Mouse (Mus musculus) layer of hippocampus, postnatal 36 days (tissue): ENCODE measurements around the gene Olfr584. TPM values are rescaled to one million over a fixed set of nuclear protein-coding genes. Genes with fewer than 3 reads are reported as not detected.

Experiments used
- DNase-seq, 2 experiments: peaks; one replicate each; pipeline ENCODE4 v3.0.0; 2022
- total RNA-seq, 2 experiments: library from RNA; stranded (reverse); gene quantifications; 2 replicates each; pipeline ENCODE4 v1.2.3; 2021

The Olfr584 gene
- total RNA-seq = not detected

GRCm38 (mm10) chr7:103081585-103081984, at the start of gene Olfr584:
Gene Olfr584 (plus strand): TSS chr7:103081885.
- no peak for DNase-seq

GRCm38 (mm10) chr7:103037724-103038123, 44.0 kb upstream of the Olfr584 start, which contains the start of gene Olfr582:
Gene Olfr582 (plus strand): TSS chr7:103038024.
- DNase-seq = no peak

DNA sequence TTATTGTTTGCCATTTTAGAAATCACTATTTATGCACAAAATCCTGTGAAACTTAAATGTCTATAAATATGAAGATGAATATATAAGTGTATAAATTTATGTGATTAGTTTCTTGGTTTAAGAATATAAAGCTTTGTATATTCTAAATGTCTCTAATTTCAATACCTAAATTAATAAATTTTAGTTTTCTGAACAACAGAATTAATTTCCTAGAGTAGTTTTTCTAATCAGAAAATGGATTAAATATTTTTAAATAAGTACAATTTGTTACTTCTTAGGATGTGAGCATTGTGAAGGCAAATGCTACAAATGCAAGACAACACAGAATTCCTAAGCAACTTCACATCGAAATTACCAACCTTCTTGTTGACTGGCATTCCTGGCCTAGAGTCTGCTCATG, 30.7 kb upstream of the Olfr584 start, which contains the start of gene Olfr583:
TSS of gene Olfr583 (plus strand) at position 301 of the 400 bp plus-strand sequence.
- no peak for DNase-seq

GRCm38 (mm10) chr7:103097420-103097819, 15.7 kb downstream of the Olfr584 start, which contains the start of gene Olfr585:
Gene Olfr585 (plus strand): TSS chr7:103097720.
- no peak for DNase-seq

- no peak for DNase-seq
These were observed 37.7 kb downstream of the Olfr584 start for GRCm38 (mm10) chr7:103119406-103119805.

GRCm38 (mm10) chr7:103125538-103125937, 43.9 kb downstream of the Olfr584 start, which contains the start of gene Olfr586:
Gene Olfr586 (minus strand): TSS chr7:103125638.
- DNase-seq = no peak

Other genes starting within 250 kb of the Olfr584 start
- gene Olfr566, start 223.1 kb upstream of the Olfr584 start, total RNA-seq = not detected
- gene Olfr568, start 204.8 kb upstream of the Olfr584 start, total RNA-seq = not detected
- not detected for gene Olfr569, start 191.0 kb upstream of the Olfr584 start, total RNA-seq
- gene Olfr570, start 187.3 kb upstream of the Olfr584 start, total RNA-seq = not detected
- gene Olfr571, start 164.3 kb upstream of the Olfr584 start, total RNA-seq = not detected
- gene Olfr572, start 157.5 kb upstream of the Olfr584 start, total RNA-seq = not detected
- gene Olfr573-ps1, start 139.3 kb upstream of the Olfr584 start, total RNA-seq = not detected
- not detected for gene Olfr574, start 133.4 kb upstream of the Olfr584 start, total RNA-seq
- gene Olfr575, start 123.1 kb upstream of the Olfr584 start, total RNA-seq = not detected
- gene Olfr576, start 119.2 kb upstream of the Olfr584 start, total RNA-seq = not detected
- gene Olfr577, start 105.9 kb upstream of the Olfr584 start, total RNA-seq = not detected
- gene Olfr578, start 92.6 kb upstream of the Olfr584 start, total RNA-seq = not detected
- gene Olfr582, start 43.9 kb upstream of the Olfr584 start, total RNA-seq = not detected
- gene Olfr583, start 30.6 kb upstream of the Olfr584 start, total RNA-seq = not detected
- gene Olfr585, start 15.8 kb downstream of the Olfr584 start, total RNA-seq = not detected
- gene Olfr586, start 43.8 kb downstream of the Olfr584 start, total RNA-seq = not detected
- not detected for gene Olfr588-ps1, start 59.0 kb downstream of the Olfr584 start, total RNA-seq
- gene Olfr589, start 74.5 kb downstream of the Olfr584 start, total RNA-seq = not detected
- not detected for gene Olfr591, start 96.5 kb downstream of the Olfr584 start, total RNA-seq
- gene Olfr592, start 102.9 kb downstream of the Olfr584 start, total RNA-seq = not detected
- gene Olfr593, start 130.0 kb downstream of the Olfr584 start, total RNA-seq = not detected
- not detected for gene Olfr594, start 135.1 kb downstream of the Olfr584 start, total RNA-seq
- gene Usp17ld, start 170.6 kb downstream of the Olfr584 start, total RNA-seq = not detected
- gene Olfr596, start 223.8 kb downstream of the Olfr584 start, total RNA-seq = not detected
- not detected for gene Olfr597, start 234.4 kb downstream of the Olfr584 start, total RNA-seq
- gene Olfr598, start 241.7 kb downstream of the Olfr584 start, total RNA-seq = not detected